Mouse (Mus musculus) midbrain, embryonic 11.5 days (tissue): ENCODE measurements around the gene Plb1. TPM values are rescaled to one million over a fixed set of nuclear protein-coding genes. Genes with fewer than 3 reads are reported as not detected.
A peak's percentile ranks its signal among the peaks of the same experiment; 100 is the strongest.

ENCODE experiments used
- ATAC-seq: fragments of 200-750 bp; cut with Nextera tagmentation; 2 replicates; pipeline ENCODE4 v1.8.0; 2017; ENCODE audit warnings: moderate TSS enrichment, moderate library complexity; ENCODE audit not compliant: low FRiP score
- DNase-seq: peaks from one replicate; pipeline ENCODE4 v3.0.0; 2015; ENCODE audit warnings: low spot score; ENCODE audit errors: missing footprints
- H3K27ac ChIP-seq: fragments of 300-500 bp; sonication (generic); 2 replicates; pipeline ENCODE4 v1.5.1; 2014; ENCODE audit warnings: low read depth, low read length
- H3K27me3 ChIP-seq: fragments of 300-500 bp; sonication (generic); 2 replicates; pipeline ENCODE4 v1.6.1; 2014; ENCODE audit warnings: mild to moderate bottlenecking, low read length, moderate library complexity, mixed read lengths; ENCODE audit not compliant: control insufficient read depth, insufficient read depth
- H3K36me3 ChIP-seq: fragments of 300-500 bp; sonication (generic); 2 replicates; pipeline ENCODE4 v1.6.1; 2014; ENCODE audit warnings: mild to moderate bottlenecking, low read length, moderate library complexity, mixed read lengths; ENCODE audit not compliant: control insufficient read depth, insufficient read depth
- H3K4me1 ChIP-seq: fragments of 300-500 bp; sonication (generic); 2 replicates; pipeline ENCODE4 v1.6.1; 2014; ENCODE audit warnings: low read length; ENCODE audit not compliant: control insufficient read depth, insufficient read depth
- H3K4me2 ChIP-seq: fragments of 300-500 bp; sonication (generic); 2 replicates; pipeline ENCODE4 v1.6.1; 2014; ENCODE audit warnings: mild to moderate bottlenecking, moderate library complexity
- H3K4me3 ChIP-seq: fragments of 300-500 bp; sonication (generic); 2 replicates; pipeline ENCODE4 v1.5.1; 2014; ENCODE audit warnings: low read depth, low read length
- H3K9ac ChIP-seq: fragments of 300-500 bp; sonication (generic); 2 replicates; pipeline ENCODE4 v1.6.1; 2014; ENCODE audit warnings: low read length
- H3K9me3 ChIP-seq: fragments of 300-500 bp; sonication (generic); 2 replicates; pipeline ENCODE4 v1.6.1; 2016; ENCODE audit warnings: low read length; ENCODE audit not compliant: control insufficient read depth
- WGBS: fragments of 180-500 bp; shearing (Covaris S2); extraction: QIAGEN DNeasy Blood & Tissue Kit; methylation state at CpG from one replicate; pipeline ENCODE4 v1.1.7; 2014; 5-methylcytosine and 5-hydroxymethylcytosine counted together
- polyA plus RNA-seq: library from polyadenylated mRNA; unstranded; fragments of >200 nt; fragmentation: Nextera tagmentation; extraction: Ambion mirVana; gene quantifications from 2 replicates; pipeline ENCODE4 v1.2.1, GENCODE M21; 2014

The Plb1 gene
- polyA plus RNA-seq, 1 experiment from 2014 or later: 0.05 TPM

GRCm38 (mm10) chr5:32335172-32335571, 102.7 kb downstream of the Plb1 start:
- H3K27ac ChIP-seq: no peak overlapping the region
- H3K9ac ChIP-seq: no peak overlapping the region
- no peak for DNase-seq
- 52% methylated on average over 6 of the region's 6 CpGs for WGBS
- H3K36me3 ChIP-seq: no peaks in the 10 kb centered on the region
- H3K4me1 ChIP-seq: no peaks in the 10 kb centered on the region
- H3K27me3 ChIP-seq: no peaks in the 10 kb centered on the region
- no peak overlapping the region for H3K4me2 ChIP-seq
- ATAC-seq: peak; percentile 61; the same call in 1 of the 2 replicates
- no peak overlapping the region for H3K4me3 ChIP-seq
- no peaks in the 10 kb centered on the region for H3K9me3 ChIP-seq

DNA sequence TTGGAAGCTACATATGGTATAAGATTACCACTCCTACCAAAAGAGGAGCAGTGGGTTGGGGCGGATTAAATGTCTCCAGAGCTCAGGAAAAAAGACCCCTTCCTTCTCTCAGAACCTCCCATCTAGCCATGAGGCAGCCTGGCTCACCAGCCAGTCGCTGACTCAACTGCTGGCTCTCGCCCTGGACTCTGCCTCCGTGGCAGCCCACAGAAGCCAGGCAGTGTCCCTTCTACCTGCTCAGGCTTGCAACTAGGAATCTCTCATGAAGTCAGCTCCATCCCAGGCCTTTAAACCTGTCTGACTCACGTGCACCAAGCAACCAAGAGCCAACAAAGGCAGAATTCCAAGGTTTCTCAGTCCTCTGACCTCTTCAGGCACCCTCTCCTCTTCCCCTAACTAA, 103.6 kb downstream of the Plb1 start:
- 74% methylated on average over 5 of the region's 5 CpGs for WGBS

DNA sequence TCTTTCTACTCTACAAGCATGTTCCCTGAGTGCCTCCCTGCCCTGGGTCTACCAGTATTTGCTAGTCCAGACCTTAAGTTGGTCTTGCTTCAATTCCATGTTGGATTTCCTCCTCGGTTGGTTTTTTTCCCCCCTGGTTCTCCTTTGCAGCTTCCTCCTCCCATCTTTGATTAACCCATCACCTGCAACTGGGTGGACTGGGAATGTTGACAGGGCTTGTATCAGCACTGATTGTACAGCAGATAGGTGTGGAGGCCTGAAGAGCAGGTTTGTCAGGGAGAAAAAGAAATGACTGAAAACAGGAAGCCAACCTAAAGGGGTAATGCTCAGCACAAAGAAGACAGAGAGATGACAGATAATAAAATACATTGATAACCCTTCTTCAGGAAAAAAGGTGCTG, 104.8 kb downstream of the Plb1 start:
- H3K4me1 ChIP-seq: no peaks in the 10 kb centered on the region
- no peak overlapping the region for H3K27ac ChIP-seq
- no peaks in the 10 kb centered on the region for H3K36me3 ChIP-seq
- no peak for ATAC-seq
- no peak overlapping the region for H3K4me2 ChIP-seq
- no peak for DNase-seq
- no peaks in the 10 kb centered on the region for H3K27me3 ChIP-seq
- 84% methylated on average over 1 of the region's 1 CpGs for WGBS
- no peaks in the 10 kb centered on the region for H3K9me3 ChIP-seq
- H3K9ac ChIP-seq: no peak overlapping the region
- no peak overlapping the region for H3K4me3 ChIP-seq

More for the DNA sequence above, 103.6 kb downstream of the Plb1 start:
- H3K9ac ChIP-seq: no peak overlapping the region
- no peaks in the 10 kb centered on the region for H3K9me3 ChIP-seq
- H3K27ac ChIP-seq: no peak overlapping the region
- H3K36me3 ChIP-seq: no peaks in the 10 kb centered on the region
- H3K4me1 ChIP-seq: no peaks in the 10 kb centered on the region
- no peaks in the 10 kb centered on the region for H3K27me3 ChIP-seq
- DNase-seq (no peak), ATAC-seq (no peak)
- no peak overlapping the region for H3K4me3 ChIP-seq
- no peak overlapping the region for H3K4me2 ChIP-seq

DNA sequence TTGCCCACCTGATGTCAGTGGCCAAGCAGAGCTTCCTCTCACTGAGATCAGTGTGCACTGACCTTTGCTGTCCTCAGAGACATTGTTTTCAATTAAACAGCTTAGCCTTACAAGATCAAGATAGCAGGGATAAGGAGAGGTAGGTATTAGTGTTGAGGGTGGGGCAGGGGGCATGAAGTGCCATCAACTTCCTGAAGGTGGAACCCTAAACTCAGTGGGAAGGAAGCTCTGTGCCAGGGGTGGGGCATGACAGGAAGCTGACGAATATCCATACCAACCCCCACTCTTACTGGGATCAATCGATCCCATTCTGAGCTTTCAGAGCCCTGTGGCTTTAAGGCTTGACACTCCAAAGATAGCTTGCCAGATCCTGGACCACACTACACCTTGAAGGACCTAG, 105.8 kb downstream of the Plb1 start:
- Histone ChIP-seq H3K4me3 (no peak overlapping the region), H3K4me1 (no peaks in the 10 kb centered on the region), H3K27ac (no peak overlapping the region), H3K9ac (no peak overlapping the region), H3K27me3 (no peaks in the 10 kb centered on the region), H3K9me3 (no peaks in the 10 kb centered on the region), H3K4me2 (no peak overlapping the region), H3K36me3 (no peaks in the 10 kb centered on the region)
- no peak for DNase-seq
- no peak for ATAC-seq
- WGBS: 65% methylated on average over 2 of the region's 2 CpGs

DNA sequence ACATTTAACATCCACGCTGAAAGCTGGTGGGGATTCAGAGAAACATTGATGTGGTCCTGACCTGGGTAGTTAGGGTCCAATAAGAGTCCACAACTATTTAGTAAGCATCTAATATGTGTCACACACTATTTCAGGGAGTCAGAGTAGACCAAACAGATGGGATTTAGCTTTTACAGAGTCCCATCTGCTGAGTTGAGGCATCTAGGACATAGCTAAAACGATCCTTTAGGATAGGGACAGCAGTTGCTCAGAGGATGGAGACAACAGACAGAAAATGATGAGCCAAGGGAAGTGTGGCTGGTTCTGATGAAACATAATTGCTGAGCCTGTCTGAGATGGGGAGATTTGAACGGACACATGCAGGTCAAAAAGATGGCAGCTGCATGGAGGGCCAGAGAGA, 106.3 kb downstream of the Plb1 start:
- no peaks in the 10 kb centered on the region for H3K9me3 ChIP-seq
- H3K27me3 ChIP-seq: no peaks in the 10 kb centered on the region
- no peak overlapping the region for H3K4me3 ChIP-seq
- WGBS: 80% methylated on average over 3 of the region's 3 CpGs
- DNase-seq: no peak
- H3K9ac ChIP-seq: no peak overlapping the region
- no peak overlapping the region for H3K27ac ChIP-seq
- H3K4me2 ChIP-seq: no peak overlapping the region
- H3K36me3 ChIP-seq: no peaks in the 10 kb centered on the region
- ATAC-seq: no peak
- H3K4me1 ChIP-seq: no peaks in the 10 kb centered on the region

- ATAC-seq: no peak
- no peak for DNase-seq
- H3K27ac ChIP-seq: no peak overlapping the region
- 77% methylated on average over 1 of the region's 1 CpGs for WGBS
- no peaks in the 10 kb centered on the region for H3K9me3 ChIP-seq
- H3K36me3 ChIP-seq: no peaks in the 10 kb centered on the region
- H3K9ac ChIP-seq: no peak overlapping the region
- H3K4me3 ChIP-seq: no peak overlapping the region
- no peaks in the 10 kb centered on the region for H3K27me3 ChIP-seq
- no peaks in the 10 kb centered on the region for H3K4me1 ChIP-seq
- no peak overlapping the region for H3K4me2 ChIP-seq
Measured at GRCm38 (mm10) chr5:32340246-32340645, 107.7 kb downstream of the Plb1 start.

DNA sequence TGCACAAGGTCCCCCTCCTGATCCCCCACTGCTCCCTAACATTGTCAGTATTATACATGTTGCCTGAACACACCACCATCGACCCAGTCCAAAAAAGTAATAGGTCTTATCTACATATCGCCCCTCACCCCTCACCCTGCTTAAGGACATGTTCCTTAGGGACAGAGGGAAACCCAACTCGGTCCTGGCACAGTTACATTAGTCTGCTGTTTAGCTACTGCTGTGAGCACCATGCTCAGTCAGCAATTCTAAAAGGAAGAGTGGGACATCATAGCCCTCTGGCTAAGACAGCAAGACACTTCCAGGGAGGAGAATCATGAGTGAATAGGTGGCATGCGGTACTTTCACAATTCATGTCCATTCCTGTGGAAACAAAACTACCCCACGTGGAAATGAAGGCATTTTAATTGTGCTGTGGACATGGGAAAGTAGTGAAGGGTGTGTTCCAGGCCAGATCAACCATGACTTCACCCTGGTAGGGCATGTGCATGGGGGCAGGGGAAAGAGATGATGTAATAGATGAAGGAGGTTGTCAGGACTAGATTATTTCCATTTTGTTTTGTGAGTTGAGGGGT, 110.3 kb downstream of the Plb1 start:
- 79% methylated on average over 5 of the region's 5 CpGs for WGBS
- H3K36me3 ChIP-seq: no peaks in the 10 kb centered on the region
- no peak overlapping the region for H3K9ac ChIP-seq
- no peak overlapping the region for H3K4me3 ChIP-seq
- no peak for ATAC-seq
- H3K4me1 ChIP-seq: no peaks in the 10 kb centered on the region
- H3K27me3 ChIP-seq: no peaks in the 10 kb centered on the region
- H3K9me3 ChIP-seq: no peaks in the 10 kb centered on the region
- no peak overlapping the region for H3K4me2 ChIP-seq
- H3K27ac ChIP-seq: no peak overlapping the region
- DNase-seq: no peak

DNA sequence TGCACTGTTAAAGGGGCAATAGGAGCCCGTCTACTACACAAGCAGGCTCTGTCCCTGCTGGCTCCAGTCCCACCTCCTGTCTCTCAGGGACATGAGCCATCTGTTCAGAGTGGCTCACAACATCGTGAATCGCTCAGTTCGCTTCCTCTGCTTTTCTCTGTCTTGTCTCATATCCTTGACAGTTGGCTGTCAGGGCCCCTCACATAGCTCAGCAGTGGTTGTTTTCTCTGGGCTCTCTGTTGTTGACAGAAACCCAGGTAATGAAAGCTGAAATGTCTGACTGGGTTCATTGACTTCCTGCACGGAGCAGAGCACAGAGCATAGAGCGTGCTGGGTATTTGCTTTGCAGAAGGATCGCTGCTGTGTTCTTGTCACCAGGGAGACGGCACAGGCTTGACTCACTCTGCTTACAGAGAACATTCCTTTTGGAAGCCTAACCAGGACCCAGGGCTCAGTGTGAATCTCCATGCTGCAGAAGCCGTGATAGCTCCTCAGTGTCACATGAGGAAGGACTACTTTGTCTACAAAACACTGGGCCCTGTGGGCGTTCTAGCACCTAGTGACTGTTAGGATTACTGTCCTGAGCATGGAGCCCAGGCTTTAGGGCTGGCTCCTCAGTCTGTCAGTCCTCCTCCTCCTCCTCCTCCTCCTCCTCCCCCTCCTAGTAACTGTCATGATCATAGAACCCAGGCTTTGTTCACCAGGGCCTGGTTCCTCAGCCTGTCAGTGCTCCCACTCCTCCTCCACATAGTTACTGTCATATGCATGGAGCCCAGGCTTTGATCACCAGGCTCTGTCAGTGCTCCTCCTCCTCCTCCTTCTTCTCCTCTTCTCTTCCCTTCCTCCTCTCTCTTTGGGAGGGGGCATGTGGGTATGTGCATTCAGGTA, 113.8 kb downstream of the Plb1 start:
- H3K36me3 ChIP-seq: no peaks in the 10 kb centered on the region
- H3K4me1 ChIP-seq: no peaks in the 10 kb centered on the region
- peak; percentile 61 for ATAC-seq
- no peaks in the 10 kb centered on the region for H3K9me3 ChIP-seq
- no peak overlapping the region for H3K27ac ChIP-seq
- no peak overlapping the region for H3K4me3 ChIP-seq
- WGBS: 41% methylated on average over 10 of the region's 10 CpGs
- no peak overlapping the region for H3K4me2 ChIP-seq
- no peaks in the 10 kb centered on the region for H3K27me3 ChIP-seq
- peak; percentile 90 for DNase-seq
- H3K9ac ChIP-seq: no peak overlapping the region

DNA sequence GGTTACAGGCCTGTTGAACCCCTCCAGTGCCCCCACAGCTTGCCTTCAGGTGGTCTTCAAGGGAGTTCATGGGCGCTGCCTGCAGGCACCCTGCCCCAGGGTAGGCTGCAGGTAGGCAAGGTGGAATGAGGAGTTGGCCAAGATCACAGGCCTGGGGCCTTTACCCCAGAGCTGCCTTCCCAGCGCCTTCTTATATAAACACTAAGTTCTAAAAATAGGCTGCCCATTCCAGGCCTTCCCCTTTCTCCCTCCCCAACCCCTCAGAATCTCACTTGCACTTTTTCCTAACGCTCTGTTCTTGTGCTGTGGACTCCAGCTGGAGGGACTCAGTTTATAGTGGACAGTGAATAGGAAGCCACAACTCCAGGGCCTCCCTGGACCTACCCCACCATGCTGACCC, 117.2 kb downstream of the Plb1 start:
- no peak overlapping the region for H3K9ac ChIP-seq
- DNase-seq (no peak), ATAC-seq (no peak)
- WGBS: 68% methylated on average over 3 of the region's 3 CpGs
- H3K4me2 ChIP-seq: no peak overlapping the region
- no peak overlapping the region for H3K4me3 ChIP-seq
- no peaks in the 10 kb centered on the region for H3K9me3 ChIP-seq
- no peaks in the 10 kb centered on the region for H3K27me3 ChIP-seq
- H3K36me3 ChIP-seq: no peaks in the 10 kb centered on the region
- H3K4me1 ChIP-seq: no peaks in the 10 kb centered on the region
- no peak overlapping the region for H3K27ac ChIP-seq
